Mouse (Mus musculus): ENCODE measurements around the gene Ins2.

DNA sequence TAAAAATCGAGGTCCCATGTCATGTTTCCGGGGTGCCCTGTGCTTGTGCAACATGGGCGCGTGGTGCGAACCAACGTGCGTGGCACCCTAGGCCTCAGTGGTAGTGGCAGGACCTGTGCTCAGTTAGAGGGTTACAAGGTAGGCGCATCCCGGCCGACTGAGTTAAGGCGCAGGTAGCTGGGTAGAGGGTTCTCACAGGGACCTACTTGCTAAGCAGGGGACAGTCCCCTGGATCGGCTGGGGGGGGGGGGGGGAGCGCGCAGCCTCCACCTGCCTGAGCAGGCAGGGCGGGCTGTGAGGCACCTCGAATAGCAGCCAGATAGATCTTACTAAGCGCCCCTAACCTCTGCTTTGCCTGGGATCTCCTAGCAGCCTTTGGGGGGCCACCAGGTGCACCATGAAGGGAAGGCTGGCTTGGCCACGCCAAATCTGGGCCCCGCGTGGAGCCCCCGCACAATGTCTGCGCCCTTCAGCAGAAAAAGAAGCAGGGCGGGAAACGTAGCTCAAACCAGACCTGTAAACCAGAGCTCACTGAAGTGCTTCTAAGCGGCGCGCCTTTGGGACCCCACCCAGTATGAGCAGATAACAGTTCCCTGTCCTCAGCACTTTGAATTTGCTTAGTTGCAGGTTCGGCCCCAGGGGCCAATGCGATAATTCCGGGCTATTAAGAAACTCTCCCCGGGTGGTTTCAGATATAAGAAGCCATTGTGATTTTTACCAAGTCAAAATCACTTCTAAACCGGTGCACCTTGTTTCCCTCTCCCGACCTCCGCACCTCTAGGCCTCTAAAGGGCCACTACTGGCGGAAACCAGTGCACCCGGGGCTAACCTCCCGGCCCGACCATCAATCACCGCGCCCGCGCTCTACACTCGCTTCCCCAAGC is 83.2 kb downstream of the Ins2 start:
- TF ChIP-seq CTCF (IDR thresholded peaks at IDR 0.05) (no peak), EP300 (IDR thresholded peaks at IDR 0.05) (no peak)

Data from lung, postnatal 0 days (tissue).